Mouse (Mus musculus): Measurements from ENCODE around the gene Acyp1. TPM values are rescaled to one million over a fixed set of nuclear protein-coding genes. Genes with fewer than 3 reads are reported as not detected.

Acyp1 gene
- polyA plus RNA-seq, 1 experiment: 3.9 TPM

GRCm38 (mm10) chr12:85252083-85252482 lies 36.2 kb downstream of the Acyp1 start:
- peaks cover 9% of the 10 kb centered on the region; the same call in 1 of the 2 replicates for H3K4me1 ChIP-seq (ENCODE audit: control insufficient read depth, insufficient read depth, insufficient read length)
- H3K27ac ChIP-seq (ENCODE audit: insufficient read depth, low read length): no peak overlapping the region
- no peak overlapping the region for H3K4me3 ChIP-seq (ENCODE audit: extremely low read depth, insufficient read depth, insufficient read length)
- no peak for DNase-seq (ENCODE audit: low read depth in 1 of 2, low spot score in 2 of 2)
- no peaks in the 10 kb centered on the region for H3K27me3 ChIP-seq (ENCODE audit: control insufficient read depth, insufficient read depth, low read length)
- WGBS: 93% methylated on average over 3 of the region's 3 CpGs
- no peak for TF ChIP-seq CTCF (IDR thresholded peaks at IDR 0.05; ENCODE audit: extremely low read depth, insufficient read depth, insufficient read length, insufficient replicate concordance)
- no peak for TF ChIP-seq POLR2A (IDR thresholded peaks at IDR 0.05; ENCODE audit: low read depth, low read length)
- H3K36me3 ChIP-seq (ENCODE audit: control insufficient read depth, insufficient read depth, low read length): no peaks in the 10 kb centered on the region; the same call in 1 of the 2 replicates

GRCm38 (mm10) chr12:85237553-85237952 lies 50.7 kb downstream of the Acyp1 start:
- WGBS: 95% methylated on average over 5 of the region's 5 CpGs
- Histone ChIP-seq H3K27ac (ENCODE audit: insufficient read depth, low read length) (no peak overlapping the region), H3K36me3 (ENCODE audit: control insufficient read depth, insufficient read depth, low read length) (peaks cover 11% of the 10 kb centered on the region), H3K4me1 (ENCODE audit: control insufficient read depth, insufficient read depth, insufficient read length) (no peaks in the 10 kb centered on the region), H3K27me3 (ENCODE audit: control insufficient read depth, insufficient read depth, low read length) (no peaks in the 10 kb centered on the region), H3K4me3 (ENCODE audit: extremely low read depth, insufficient read depth, insufficient read length) (no peak overlapping the region)
- no peak for DNase-seq (ENCODE audit: low read depth in 1 of 2, low spot score in 2 of 2)
- TF ChIP-seq POLR2A (IDR thresholded peaks at IDR 0.05; ENCODE audit: low read depth, low read length) (no peak), CTCF (IDR thresholded peaks at IDR 0.05; ENCODE audit: extremely low read depth, insufficient read depth, insufficient read length, insufficient replicate concordance) (no peak)

- no peak for TF ChIP-seq POLR2A (IDR thresholded peaks at IDR 0.05; ENCODE audit: low read depth, low read length)
- TF ChIP-seq CTCF (IDR thresholded peaks at IDR 0.05; ENCODE audit: extremely low read depth, insufficient read depth, insufficient read length, insufficient replicate concordance): no peak
- WGBS: 91% methylated on average over 21 of the region's 21 CpGs
- Histone ChIP-seq H3K36me3 (ENCODE audit: control insufficient read depth, insufficient read depth, low read length) (peaks cover 11% of the 10 kb centered on the region), H3K27me3 (ENCODE audit: control insufficient read depth, insufficient read depth, low read length) (no peaks in the 10 kb centered on the region), H3K4me3 (ENCODE audit: extremely low read depth, insufficient read depth, insufficient read length) (no peak overlapping the region), H3K4me1 (ENCODE audit: control insufficient read depth, insufficient read depth, insufficient read length) (no peaks in the 10 kb centered on the region), H3K27ac (ENCODE audit: insufficient read depth, low read length) (no peak overlapping the region)
- DNase-seq (ENCODE audit: low read depth in 1 of 2, low spot score in 2 of 2): no peak
Observed at GRCm38 (mm10) chr12:85233376-85234358, 54.6 kb downstream of the Acyp1 start.

GRCm38 (mm10) chr12:85227876-85228599 lies 60.2 kb downstream of the Acyp1 start:
- TF ChIP-seq CTCF (IDR thresholded peaks at IDR 0.05; ENCODE audit: extremely low read depth, insufficient read depth, insufficient read length, insufficient replicate concordance) (no peak), POLR2A (IDR thresholded peaks at IDR 0.05; ENCODE audit: low read depth, low read length) (no peak)
- Histone ChIP-seq H3K27ac (ENCODE audit: insufficient read depth, low read length) (no peak overlapping the region), H3K4me1 (ENCODE audit: control insufficient read depth, insufficient read depth, insufficient read length) (no peaks in the 10 kb centered on the region), H3K27me3 (ENCODE audit: control insufficient read depth, insufficient read depth, low read length) (no peaks in the 10 kb centered on the region), H3K4me3 (ENCODE audit: extremely low read depth, insufficient read depth, insufficient read length) (no peak overlapping the region), H3K36me3 (ENCODE audit: control insufficient read depth, insufficient read depth, low read length) (peaks cover 19% of the 10 kb centered on the region)
- WGBS: 65% methylated on average over 15 of the region's 15 CpGs
- DNase-seq (ENCODE audit: low read depth in 1 of 2, low spot score in 2 of 2): no peak

GRCm38 (mm10) chr12:85227227-85227626 lies 61.0 kb downstream of the Acyp1 start:
- Histone ChIP-seq H3K4me1 (ENCODE audit: control insufficient read depth, insufficient read depth, insufficient read length) (no peaks in the 10 kb centered on the region), H3K27ac (ENCODE audit: insufficient read depth, low read length) (no peak overlapping the region), H3K27me3 (ENCODE audit: control insufficient read depth, insufficient read depth, low read length) (no peaks in the 10 kb centered on the region), H3K36me3 (ENCODE audit: control insufficient read depth, insufficient read depth, low read length) (peaks cover 26% of the 10 kb centered on the region), H3K4me3 (ENCODE audit: extremely low read depth, insufficient read depth, insufficient read length) (no peak overlapping the region)
- WGBS: 91% methylated on average over 7 of the region's 7 CpGs
- no peak for TF ChIP-seq POLR2A (IDR thresholded peaks at IDR 0.05; ENCODE audit: low read depth, low read length)
- TF ChIP-seq CTCF (IDR thresholded peaks at IDR 0.05; ENCODE audit: extremely low read depth, insufficient read depth, insufficient read length, insufficient replicate concordance): no peak
- DNase-seq (ENCODE audit: low read depth in 1 of 2, low spot score in 2 of 2): no peak

Other genes with a start within 250 kb of the Acyp1 start
- 1.8 and 2.6 TPM in 2 replicates for gene Prox2, start 177.7 kb downstream of the Acyp1 start, polyA plus RNA-seq (2012; rRNA removed)
- gene Dlst, start 177.6 kb downstream of the Acyp1 start, polyA plus RNA-seq (2012; rRNA removed): 49.5 and 54.6 TPM in 2 replicates
- gene Rps6kl1, start 137.2 kb downstream of the Acyp1 start, polyA plus RNA-seq (2012; rRNA removed): 0.53 and 0.63 TPM in 2 replicates
- gene Pgf, start 110.6 kb downstream of the Acyp1 start, polyA plus RNA-seq (2012; rRNA removed): 0.46 and 0.84 TPM in 2 replicates
- gene Eif2b2, start 69.0 kb downstream of the Acyp1 start, polyA plus RNA-seq (2012; rRNA removed): 90.6 and 110 TPM in 2 replicates
- 2.7 and 2.9 TPM in 2 replicates for gene Mlh3, start 17.8 kb downstream of the Acyp1 start, polyA plus RNA-seq (2012; rRNA removed)
- 0.28 and 0.33 TPM in 2 replicates for gene Zc2hc1c, start 153 bp upstream of the Acyp1 start, polyA plus RNA-seq (2012; rRNA removed)
- gene Nek9, start 50.9 kb upstream of the Acyp1 start, polyA plus RNA-seq (2012; rRNA removed): 18.7 and 20.2 TPM in 2 replicates
- gene Tmed10, start 86.4 kb upstream of the Acyp1 start, polyA plus RNA-seq (2012; rRNA removed): 93.3 and 133 TPM in 2 replicates
- gene Fos, start 185.5 kb upstream of the Acyp1 start, polyA plus RNA-seq (2012; rRNA removed): 9.4 and 9.7 TPM in 2 replicates

Data from spleen, adult 2 months (tissue).